Mouse (Mus musculus): ENCODE measurements around the gene Apopt1. TPM values are rescaled to one million over a fixed set of nuclear protein-coding genes. Genes with fewer than 3 reads are reported as not detected.
A peak's percentile ranks its signal among the peaks of the same experiment; 100 is the strongest.

Apopt1 gene
- polyA plus RNA-seq, 1 experiment from 2014 or later, result 50.0 TPM

GRCm38 (mm10) chr12:111790631-111791030 lies 77.6 kb downstream of the Apopt1 start:
- H3K36me3 ChIP-seq (ENCODE audit: control insufficient read depth, insufficient read depth, low read length), result peaks cover 54% of the 10 kb centered on the region
- H3K4me2 ChIP-seq, result no peak overlapping the region
- no peak overlapping the region for H3K9ac ChIP-seq (ENCODE audit: low read depth, low read length)
- WGBS (ENCODE audit: insufficient replicate concordance), result 88% methylated on average over 7 of the region's 7 CpGs
- no peak overlapping the region for H3K4me3 ChIP-seq (ENCODE audit: low read depth, low read length)
- no peaks in the 10 kb centered on the region; the same call in 1 of the 2 replicates for H3K4me1 ChIP-seq (ENCODE audit: control insufficient read depth, insufficient read depth, low read length)
- H3K9me3 ChIP-seq (replicated peaks; ENCODE audit: control insufficient read depth, low read length), result no peaks in the 10 kb centered on the region
- ATAC-seq (replicated peaks; ENCODE audit: insufficient number of reproducible peaks, low FRiP score, low TSS enrichment), result no peak
- no peaks in the 10 kb centered on the region for H3K27me3 ChIP-seq (ENCODE audit: control insufficient read depth, insufficient read depth, low read length)
- no peak overlapping the region for H3K27ac ChIP-seq (ENCODE audit: low read depth, low read length)

- 88% methylated on average over 13 of the region's 13 CpGs for WGBS (ENCODE audit: insufficient replicate concordance)
These were observed 78.5 kb downstream of the Apopt1 start for GRCm38 (mm10) chr12:111791474-111792104.

DNA sequence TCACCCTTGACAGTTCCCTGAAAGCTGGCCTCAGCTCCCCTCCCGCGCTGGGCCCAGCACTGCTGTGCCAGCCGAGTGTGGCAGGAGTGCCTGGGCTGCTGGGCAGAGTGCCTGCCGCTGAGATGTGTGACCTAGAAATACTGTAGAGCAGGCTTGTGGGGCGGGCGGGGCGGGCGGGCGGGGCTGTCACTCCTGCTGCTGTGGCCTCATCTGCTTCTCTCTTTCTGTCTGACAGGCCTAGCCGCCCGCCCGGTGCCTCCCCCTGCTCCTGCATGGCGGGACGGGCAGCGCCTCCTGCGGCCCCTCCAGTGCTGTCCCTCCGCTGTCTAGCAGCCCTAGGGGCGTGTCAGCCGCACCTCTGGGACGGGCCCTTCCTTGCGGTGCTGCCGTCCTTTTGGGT lies 81.0 kb downstream of the Apopt1 start:
- H3K9me3 ChIP-seq (replicated peaks; ENCODE audit: control insufficient read depth, low read length), result no peaks in the 10 kb centered on the region
- H3K4me2 ChIP-seq, result no peak overlapping the region
- WGBS (ENCODE audit: insufficient replicate concordance), result 70% methylated on average over 22 of the region's 22 CpGs
- ATAC-seq (replicated peaks; ENCODE audit: insufficient number of reproducible peaks, low FRiP score, low TSS enrichment), result no peak
- no peak overlapping the region for H3K4me3 ChIP-seq (ENCODE audit: low read depth, low read length)
- no peaks in the 10 kb centered on the region for H3K4me1 ChIP-seq (ENCODE audit: control insufficient read depth, insufficient read depth, low read length)
- H3K27me3 ChIP-seq (ENCODE audit: control insufficient read depth, insufficient read depth, low read length), result no peaks in the 10 kb centered on the region
- peaks cover 43% of the 10 kb centered on the region for H3K36me3 ChIP-seq (ENCODE audit: control insufficient read depth, insufficient read depth, low read length)
- no peak overlapping the region for H3K27ac ChIP-seq (ENCODE audit: low read depth, low read length)
- no peak overlapping the region for H3K9ac ChIP-seq (ENCODE audit: low read depth, low read length)

More at GRCm38 (mm10) chr12:111791474-111792104, 78.5 kb downstream of the Apopt1 start:
- Histone ChIP-seq H3K9me3 (replicated peaks; ENCODE audit: control insufficient read depth, low read length) (no peaks in the 10 kb centered on the region), H3K27me3 (ENCODE audit: control insufficient read depth, insufficient read depth, low read length) (no peaks in the 10 kb centered on the region), H3K4me3 (ENCODE audit: low read depth, low read length) (no peak overlapping the region), H3K4me2 (no peak overlapping the region), H3K9ac (ENCODE audit: low read depth, low read length) (no peak overlapping the region), H3K36me3 (ENCODE audit: control insufficient read depth, insufficient read depth, low read length) (peaks cover 53% of the 10 kb centered on the region), H3K4me1 (ENCODE audit: control insufficient read depth, insufficient read depth, low read length) (no peaks in the 10 kb centered on the region; the same call in 1 of the 2 replicates), H3K27ac (ENCODE audit: low read depth, low read length) (no peak overlapping the region)
- no peak for ATAC-seq (replicated peaks; ENCODE audit: insufficient number of reproducible peaks, low FRiP score, low TSS enrichment)

GRCm38 (mm10) chr12:111794526-111795179 lies 81.6 kb downstream of the Apopt1 start:
- H3K27ac ChIP-seq (ENCODE audit: low read depth, low read length), result no peak overlapping the region
- 92% methylated on average over 18 of the region's 18 CpGs for WGBS (ENCODE audit: insufficient replicate concordance)
- no peak for ATAC-seq (replicated peaks; ENCODE audit: insufficient number of reproducible peaks, low FRiP score, low TSS enrichment)

DNA sequence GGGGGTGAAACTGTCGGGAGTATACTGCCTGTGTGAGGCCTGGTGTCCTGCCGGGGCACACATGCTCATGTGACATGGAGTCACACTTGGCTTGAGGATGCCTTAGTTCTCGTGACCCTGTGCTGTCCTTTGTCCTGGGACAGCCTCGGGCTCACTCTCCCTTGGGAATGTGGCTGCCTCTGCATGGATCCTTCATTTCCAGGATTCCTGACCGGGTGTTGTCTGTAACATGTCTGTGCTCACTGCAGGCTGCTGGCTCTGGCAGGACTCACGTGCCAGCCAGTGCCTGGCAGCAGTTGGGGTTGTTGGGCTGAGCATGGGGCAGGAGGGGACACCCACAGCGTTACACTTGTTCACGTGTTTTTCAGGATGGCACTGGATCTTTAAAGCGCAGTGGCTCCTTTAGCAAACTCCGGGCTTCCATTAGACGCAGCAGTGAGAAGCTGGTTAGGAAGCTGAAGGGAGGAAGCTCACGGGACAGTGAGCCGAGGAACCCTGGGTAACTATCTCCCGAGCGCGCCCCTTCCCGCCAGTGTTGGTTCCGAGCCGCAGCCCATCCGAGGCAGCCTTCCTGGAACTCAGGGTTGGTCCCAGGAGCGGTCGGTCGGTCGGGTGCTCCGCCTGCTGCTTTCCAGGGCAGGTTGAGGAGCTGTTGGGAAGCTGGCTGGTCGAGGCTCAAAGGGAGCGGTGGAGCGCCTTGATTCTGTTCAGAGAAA lies 82.3 kb downstream of the Apopt1 start:
- no peak for ATAC-seq (replicated peaks; ENCODE audit: insufficient number of reproducible peaks, low FRiP score, low TSS enrichment)
- no peak overlapping the region for H3K27ac ChIP-seq (ENCODE audit: low read depth, low read length)
- WGBS (ENCODE audit: insufficient replicate concordance), result 88% methylated on average over 28 of the region's 28 CpGs

More at GRCm38 (mm10) chr12:111794526-111795179, 81.6 kb downstream of the Apopt1 start:
- Histone ChIP-seq H3K9me3 (replicated peaks; ENCODE audit: control insufficient read depth, low read length) (no peaks in the 10 kb centered on the region), H3K4me2 (no peak overlapping the region), H3K4me3 (ENCODE audit: low read depth, low read length) (no peak overlapping the region), H3K27me3 (ENCODE audit: control insufficient read depth, insufficient read depth, low read length) (no peaks in the 10 kb centered on the region), H3K36me3 (ENCODE audit: control insufficient read depth, insufficient read depth, low read length) (peaks cover 38% of the 10 kb centered on the region), H3K4me1 (ENCODE audit: control insufficient read depth, insufficient read depth, low read length) (no peaks in the 10 kb centered on the region), H3K9ac (ENCODE audit: low read depth, low read length) (no peak overlapping the region)

DNA sequence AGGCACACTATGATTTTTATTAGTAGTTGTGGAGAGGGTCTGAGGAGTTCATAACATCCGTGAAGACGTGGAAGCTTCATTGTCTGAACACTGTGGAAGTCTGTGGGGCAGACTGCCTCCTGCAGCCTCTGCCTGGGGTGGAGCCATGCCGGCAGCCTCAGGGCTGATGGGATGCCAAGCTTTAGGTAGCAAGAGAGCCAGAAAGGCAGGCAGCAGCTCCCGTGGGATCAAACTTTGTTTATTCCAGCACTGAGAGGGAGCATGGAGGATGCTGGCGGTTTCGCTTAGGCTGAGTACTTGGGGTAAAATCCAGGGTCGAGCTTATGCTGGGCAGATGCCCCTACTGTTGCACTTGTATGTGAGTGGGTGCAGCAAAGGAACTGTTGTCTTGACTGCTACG lies 84.2 kb downstream of the Apopt1 start:
- 89% methylated on average over 8 of the region's 8 CpGs for WGBS (ENCODE audit: insufficient replicate concordance)
- ATAC-seq (replicated peaks; ENCODE audit: insufficient number of reproducible peaks, low FRiP score, low TSS enrichment), result no peak
- Histone ChIP-seq H3K4me2 (no peak overlapping the region), H3K27ac (ENCODE audit: low read depth, low read length) (no peak overlapping the region), H3K9me3 (replicated peaks; ENCODE audit: control insufficient read depth, low read length) (no peaks in the 10 kb centered on the region), H3K27me3 (ENCODE audit: control insufficient read depth, insufficient read depth, low read length) (no peaks in the 10 kb centered on the region), H3K4me3 (ENCODE audit: low read depth, low read length) (no peak overlapping the region), H3K9ac (ENCODE audit: low read depth, low read length) (no peak overlapping the region), H3K4me1 (ENCODE audit: control insufficient read depth, insufficient read depth, low read length) (no peaks in the 10 kb centered on the region), H3K36me3 (ENCODE audit: control insufficient read depth, insufficient read depth, low read length) (peaks cover 24% of the 10 kb centered on the region)

More for the DNA sequence above, 82.3 kb downstream of the Apopt1 start:
- no peak overlapping the region for H3K4me2 ChIP-seq
- H3K9me3 ChIP-seq (replicated peaks; ENCODE audit: control insufficient read depth, low read length), result no peaks in the 10 kb centered on the region
- no peak overlapping the region for H3K4me3 ChIP-seq (ENCODE audit: low read depth, low read length)
- no peak overlapping the region for H3K9ac ChIP-seq (ENCODE audit: low read depth, low read length)
- H3K4me1 ChIP-seq (ENCODE audit: control insufficient read depth, insufficient read depth, low read length), result no peaks in the 10 kb centered on the region
- peaks cover 34% of the 10 kb centered on the region for H3K36me3 ChIP-seq (ENCODE audit: control insufficient read depth, insufficient read depth, low read length)
- H3K27me3 ChIP-seq (ENCODE audit: control insufficient read depth, insufficient read depth, low read length), result no peaks in the 10 kb centered on the region

DNA sequence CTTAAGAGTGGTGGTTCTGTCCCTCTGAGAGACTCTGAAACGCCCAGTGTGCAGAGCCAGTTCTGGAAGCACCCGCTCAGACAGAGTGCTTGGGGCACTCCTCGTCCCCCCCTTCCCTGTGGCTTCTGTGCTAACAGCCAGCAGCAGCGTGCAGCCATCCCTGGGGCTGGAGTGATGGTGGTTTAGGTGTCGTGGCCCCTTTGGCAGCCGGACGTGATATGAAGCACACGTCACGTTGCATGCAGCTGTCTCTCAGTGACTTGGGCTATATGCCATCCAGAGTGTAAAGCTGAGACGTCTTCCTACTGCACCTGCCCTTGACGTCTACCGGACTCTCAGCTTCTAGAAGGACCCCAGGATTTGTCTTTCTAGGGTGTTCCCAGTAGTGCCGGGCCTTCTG lies 85.4 kb downstream of the Apopt1 start:
- Histone ChIP-seq H3K9me3 (replicated peaks; ENCODE audit: control insufficient read depth, low read length) (no peaks in the 10 kb centered on the region), H3K27me3 (ENCODE audit: control insufficient read depth, insufficient read depth, low read length) (no peaks in the 10 kb centered on the region), H3K4me1 (ENCODE audit: control insufficient read depth, insufficient read depth, low read length) (no peaks in the 10 kb centered on the region), H3K27ac (ENCODE audit: low read depth, low read length) (no peak overlapping the region), H3K4me2 (no peak overlapping the region), H3K4me3 (ENCODE audit: low read depth, low read length) (no peak overlapping the region), H3K9ac (ENCODE audit: low read depth, low read length) (no peak overlapping the region), H3K36me3 (ENCODE audit: control insufficient read depth, insufficient read depth, low read length) (peaks cover 27% of the 10 kb centered on the region)
- no peak for ATAC-seq (replicated peaks; ENCODE audit: insufficient number of reproducible peaks, low FRiP score, low TSS enrichment)
- 92% methylated on average over 13 of the region's 13 CpGs for WGBS (ENCODE audit: insufficient replicate concordance)

DNA sequence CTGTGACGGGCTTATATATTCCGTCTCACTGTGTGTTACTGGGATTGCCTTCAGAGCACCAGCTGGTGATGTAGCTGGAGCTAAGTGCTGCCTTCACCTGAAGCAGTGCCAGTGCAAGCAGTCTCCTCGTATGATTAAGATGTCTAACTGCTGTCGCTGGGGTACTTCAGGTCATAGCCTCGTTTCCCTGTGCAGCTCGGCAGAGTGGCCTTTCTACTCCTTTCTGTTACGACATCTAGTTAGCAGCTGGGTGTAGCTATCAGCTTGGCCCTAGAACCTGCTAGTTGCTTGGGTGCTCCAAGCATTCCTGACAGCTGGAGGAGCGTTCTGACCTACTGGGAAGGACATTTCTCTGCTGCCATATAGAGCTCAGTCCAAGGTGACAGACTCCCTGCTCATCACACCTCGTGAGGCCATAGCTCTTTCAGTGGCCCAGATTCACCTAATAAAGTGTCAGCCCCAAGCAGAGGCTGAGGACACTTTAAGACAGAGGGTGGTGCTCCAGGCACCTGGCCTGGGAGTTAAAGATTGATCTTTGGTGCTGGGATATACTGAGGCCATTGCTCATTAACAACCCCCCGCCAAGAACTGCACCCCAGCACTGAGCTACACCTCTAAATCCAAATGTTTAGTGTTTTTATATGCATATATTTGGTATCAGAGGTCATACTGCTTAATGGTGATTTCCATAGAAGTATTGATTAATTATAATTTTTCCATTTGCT lies 87.6 kb downstream of the Apopt1 start:
- no peaks in the 10 kb centered on the region for H3K9me3 ChIP-seq (replicated peaks; ENCODE audit: control insufficient read depth, low read length)
- H3K9ac ChIP-seq (ENCODE audit: low read depth, low read length), result no peak overlapping the region
- no peak overlapping the region for H3K4me3 ChIP-seq (ENCODE audit: low read depth, low read length)
- peaks cover 29% of the 10 kb centered on the region for H3K36me3 ChIP-seq (ENCODE audit: control insufficient read depth, insufficient read depth, low read length)
- WGBS (ENCODE audit: insufficient replicate concordance), result 78% methylated on average over 10 of the region's 10 CpGs
- no peak overlapping the region for H3K4me2 ChIP-seq
- ATAC-seq (replicated peaks; ENCODE audit: insufficient number of reproducible peaks, low FRiP score, low TSS enrichment), result no peak
- H3K27ac ChIP-seq (ENCODE audit: low read depth, low read length), result peak overlapping the region; percentile 7; the same call in 1 of the 2 replicates
- no peaks in the 10 kb centered on the region for H3K4me1 ChIP-seq (ENCODE audit: control insufficient read depth, insufficient read depth, low read length)
- no peaks in the 10 kb centered on the region for H3K27me3 ChIP-seq (ENCODE audit: control insufficient read depth, insufficient read depth, low read length)

Measured in heart, embryonic 11.5 days (tissue).